Mouse (Mus musculus): ENCODE data around the gene Unc5c.

The Unc5c gene

DNA sequence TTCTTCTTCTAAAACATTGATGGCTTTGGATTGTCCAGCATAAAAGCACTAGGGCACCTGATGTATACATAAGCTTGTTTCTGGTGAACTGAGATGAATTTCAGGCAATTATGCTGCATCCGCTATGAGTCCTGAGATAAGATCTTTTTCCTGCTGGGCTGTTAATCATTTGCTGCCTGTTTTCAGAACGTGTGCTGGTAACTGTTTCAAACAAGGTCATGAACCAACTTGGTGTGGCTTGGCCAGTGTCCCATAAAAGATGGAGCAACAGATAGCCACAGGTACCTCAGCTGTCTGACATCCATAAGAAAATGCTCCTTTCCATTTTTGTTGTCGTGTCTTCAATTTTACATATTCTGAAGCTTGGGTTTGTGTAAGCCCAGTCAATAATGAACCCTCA is 314.2 kb downstream of the Unc5c start:
- CTCF ChIA-PET = no interaction called here
- POLR2A ChIA-PET = no interaction called here

- CTCF ChIA-PET = no interaction called here
Measured at GRCm38 (mm10) chr3:141782553-141782952, 317.5 kb downstream of the Unc5c start.

DNA sequence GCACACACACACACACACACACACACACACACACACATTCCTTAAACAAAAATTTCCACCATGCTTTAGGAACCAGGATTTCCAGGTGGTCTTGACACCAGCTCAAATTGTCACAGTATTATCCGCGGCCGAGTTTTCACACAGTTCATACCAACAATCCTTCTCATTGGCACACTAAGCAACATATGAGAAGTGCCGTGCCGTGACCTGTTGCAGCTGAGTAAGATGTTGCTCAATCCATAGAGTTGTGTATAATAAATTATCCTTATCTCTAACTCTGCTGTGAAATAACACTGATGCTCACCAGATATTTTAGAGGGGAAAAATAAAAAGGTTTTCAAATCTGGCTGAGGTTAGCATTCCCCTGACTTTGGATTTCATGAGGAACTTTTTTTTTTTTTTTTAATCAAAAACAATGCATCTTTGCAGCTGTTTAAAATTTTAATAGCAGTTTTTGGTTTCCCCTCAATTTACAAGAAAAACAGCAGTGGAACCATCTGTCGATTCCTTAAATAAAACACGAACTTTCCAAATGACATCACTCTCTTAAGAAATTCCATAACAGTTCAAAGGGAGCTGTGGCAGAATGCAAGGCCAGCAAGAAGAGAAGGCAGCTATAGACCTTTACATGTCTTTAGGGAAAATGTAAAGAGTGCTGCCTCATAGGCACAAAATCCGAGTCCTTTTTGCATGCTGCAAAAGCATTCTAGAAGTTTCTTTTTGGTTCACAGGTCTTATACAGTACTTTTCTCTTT is 326.2 kb downstream of the Unc5c start:
- ChIA-PET CTCF (interaction anchor here in 2 of 4 experiments (0.7 to 1.1 kb wide), 2 partner anchors 10 to 72 kb away, joined by 5 read pairs; no protein-coding TSS in a partner anchor), POLR2A (no interaction called here)

More at GRCm38 (mm10) chr3:141782553-141782952, 317.5 kb downstream of the Unc5c start:
- POLR2A ChIA-PET = no interaction called here

- ChIA-PET POLR2A (no interaction called here), CTCF (interaction anchor here in 1 of 4 experiments (1.1 kb wide), 1 partner anchor 9 kb away, joined by 5 read pairs; no protein-coding TSS in a partner anchor)
Measured at GRCm38 (mm10) chr3:141792106-141792505, 327.1 kb downstream of the Unc5c start.

- POLR2A ChIA-PET = interaction anchor here in 1 of 4 experiments (0.8 kb wide), 1 partner anchor 803 kb away, joined by 4 read pairs; no protein-coding TSS in a partner anchor
- CTCF ChIA-PET = interaction anchor here in 1 of 4 experiments (0.6 kb wide), 1 partner anchor 743 kb away, joined by 4 read pairs; no protein-coding TSS in a partner anchor
Measured at GRCm38 (mm10) chr3:141793755-141794154, 328.7 kb downstream of the Unc5c start.

DNA sequence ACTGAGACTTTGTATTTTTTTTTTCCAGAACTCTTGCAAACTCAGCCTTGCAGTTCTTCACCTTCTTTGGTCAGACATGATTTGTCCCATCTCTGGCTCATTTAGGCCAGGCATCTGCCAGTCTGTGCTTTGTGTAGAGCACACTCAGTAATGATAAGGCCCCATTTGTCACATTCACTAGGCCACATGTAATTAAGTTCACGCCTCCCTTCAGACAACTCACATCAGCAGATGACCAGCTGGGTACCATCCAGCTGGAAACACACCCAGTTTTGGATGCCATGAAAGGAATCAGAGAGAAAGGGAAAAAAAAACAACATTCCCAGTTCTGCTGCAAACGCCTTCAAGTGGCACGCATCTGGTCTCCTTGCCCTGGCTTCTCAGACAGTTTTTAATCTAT is 329.4 kb downstream of the Unc5c start:
- POLR2A ChIA-PET = interaction anchor here in 1 of 4 experiments (0.8 kb wide), 1 partner anchor 804 kb away, joined by 4 read pairs; no protein-coding TSS in a partner anchor
- CTCF ChIA-PET = interaction anchor here in 1 of 4 experiments (0.5 kb wide), 1 partner anchor 211 kb away, joined by 3 read pairs; no protein-coding TSS in a partner anchor

- POLR2A ChIA-PET = no interaction called here
Measured at GRCm38 (mm10) chr3:141797372-141797771, 332.4 kb downstream of the Unc5c start.

DNA sequence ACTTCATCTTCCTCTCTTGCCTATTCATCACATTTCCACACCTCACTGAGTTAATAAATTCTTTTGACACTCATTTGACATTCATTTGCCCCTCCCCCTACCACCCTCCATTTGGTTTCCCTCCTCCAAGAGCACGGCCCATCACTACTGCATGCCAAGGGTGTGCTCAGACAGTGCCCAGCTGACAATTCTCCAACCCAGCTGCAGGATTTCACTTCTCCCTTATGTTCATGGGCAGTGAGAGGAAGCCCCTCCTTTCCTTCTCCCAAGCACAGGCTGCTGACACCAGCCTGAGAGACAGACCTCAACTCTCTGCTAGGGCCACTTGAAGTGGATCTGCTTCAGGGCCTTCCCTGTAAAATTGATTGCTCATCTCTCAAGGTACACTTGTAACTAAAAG is 332.8 kb downstream of the Unc5c start:
- ChIA-PET CTCF (no interaction called here), POLR2A (no interaction called here)

More at GRCm38 (mm10) chr3:141797372-141797771, 332.4 kb downstream of the Unc5c start:
- CTCF ChIA-PET = no interaction called here

DNA sequence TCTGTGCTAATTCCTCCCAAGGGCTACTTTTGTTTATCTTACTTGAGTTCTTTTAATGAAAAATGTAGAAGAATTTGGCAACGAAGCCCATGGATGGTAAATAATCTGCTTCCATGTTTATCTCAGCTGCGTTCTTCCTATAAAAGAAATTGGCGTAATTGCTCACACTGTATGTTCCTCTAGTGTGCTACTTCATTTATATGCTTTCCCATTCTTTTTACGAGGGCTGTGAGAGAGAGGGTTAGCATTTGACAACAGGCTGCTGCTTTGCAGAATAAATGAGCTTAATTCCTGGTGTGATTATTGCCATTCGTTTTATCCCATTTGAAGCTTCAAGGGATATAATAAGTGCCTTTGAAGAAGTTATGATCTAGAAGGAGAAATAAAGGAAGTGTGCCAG is 339.1 kb downstream of the Unc5c start:
- CTCF ChIA-PET = no interaction called here
- POLR2A ChIA-PET = no interaction called here

- CTCF ChIA-PET = no interaction called here
- POLR2A ChIA-PET = no interaction called here
Measured at GRCm38 (mm10) chr3:141809581-141809980, 344.6 kb downstream of the Unc5c start.

GRCm38 (mm10) chr3:141810944-141811343 is 345.9 kb downstream of the Unc5c start:
- POLR2A ChIA-PET = interaction anchor here in 1 of 4 experiments (0.6 kb wide), 1 partner anchor 13 kb away, joined by 6 read pairs; no protein-coding TSS in a partner anchor
- CTCF ChIA-PET = interaction anchor here in 1 of 4 experiments (0.5 kb wide), 1 partner anchor 481 kb away, joined by 3 read pairs; no protein-coding TSS in a partner anchor

- CTCF ChIA-PET = no interaction called here
- POLR2A ChIA-PET = interaction anchor here in 2 of 4 experiments (0.6 kb wide), 2 partner anchors 13 to 1656 kb away, joined by 3 to 6 read pairs; no protein-coding TSS in a partner anchor
Measured at GRCm38 (mm10) chr3:141811348-141811747, 346.3 kb downstream of the Unc5c start.

GRCm38 (mm10) chr3:141814776-141815175 is 349.8 kb downstream of the Unc5c start:
- CTCF ChIA-PET = no interaction called here
- POLR2A ChIA-PET = no interaction called here

DNA sequence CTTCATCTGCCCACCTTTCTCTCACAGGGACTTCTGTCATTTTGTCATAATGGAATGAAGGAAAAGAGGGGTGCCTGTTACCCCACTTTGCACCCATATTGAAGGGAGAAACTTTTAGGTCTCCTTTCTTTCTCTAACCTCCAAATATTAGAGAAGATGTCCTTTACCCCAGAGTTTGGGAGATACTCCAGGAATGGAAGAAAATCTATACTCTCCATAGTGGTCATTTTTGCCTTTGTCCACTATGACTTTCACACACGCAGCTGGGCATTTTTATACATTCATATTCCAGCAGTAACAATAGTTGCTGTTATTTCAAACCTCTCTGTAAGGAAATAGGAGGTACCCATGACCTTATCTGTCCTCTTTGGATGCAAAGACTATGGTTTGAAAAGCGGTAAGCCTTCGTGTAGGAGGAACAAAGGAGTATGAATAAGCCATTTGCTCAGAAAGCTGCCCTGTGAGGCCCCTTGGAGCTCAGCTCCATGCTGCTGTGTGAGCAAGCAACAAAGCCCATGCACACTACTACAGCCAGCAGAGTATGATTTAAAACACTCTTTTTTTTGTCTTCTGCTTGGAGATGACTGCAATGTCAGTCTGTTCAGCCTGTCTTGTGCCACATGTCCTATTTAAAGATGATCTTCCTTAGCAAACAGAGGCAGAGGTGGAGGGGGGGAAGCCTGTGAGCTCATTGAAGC is 353.7 kb downstream of the Unc5c start:
- CTCF ChIA-PET = interaction anchor here in 1 of 4 experiments (0.6 kb wide), 1 partner anchor 656 kb away, joined by 3 read pairs; no protein-coding TSS in a partner anchor
- POLR2A ChIA-PET = interaction anchor here in 1 of 4 experiments (1.0 kb wide), 1 partner anchor 452 kb away, joined by 4 read pairs; no protein-coding TSS in a partner anchor

- CTCF ChIA-PET = interaction anchor here in 1 of 4 experiments (0.6 kb wide), 1 partner anchor 655 kb away, joined by 3 read pairs; no protein-coding TSS in a partner anchor
- POLR2A ChIA-PET = interaction anchor here in 1 of 4 experiments (1.0 kb wide), 1 partner anchor 453 kb away, joined by 4 read pairs; no protein-coding TSS in a partner anchor
Measured at GRCm38 (mm10) chr3:141819331-141819941, 354.4 kb downstream of the Unc5c start.

DNA sequence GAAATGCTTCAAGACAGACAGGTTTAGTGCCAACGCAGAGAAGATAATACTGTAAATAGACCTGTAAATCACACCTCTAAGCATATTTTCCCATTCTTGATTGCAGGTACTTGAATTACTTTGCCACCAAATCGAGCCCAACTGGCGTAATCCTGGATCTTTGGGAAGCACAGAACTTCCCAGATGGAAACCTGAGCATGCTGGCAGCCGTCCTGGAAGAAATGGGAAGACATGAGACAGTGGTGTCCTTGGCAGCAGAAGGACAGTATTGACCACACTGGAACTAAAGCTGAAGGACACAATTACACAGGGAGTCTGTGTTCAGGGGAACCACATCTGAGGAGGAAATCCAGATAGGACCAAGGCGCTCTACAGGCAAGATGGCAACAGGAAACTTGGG is 363.3 kb downstream of the Unc5c start:
- ChIA-PET CTCF (no interaction called here), POLR2A (no interaction called here)

DNA sequence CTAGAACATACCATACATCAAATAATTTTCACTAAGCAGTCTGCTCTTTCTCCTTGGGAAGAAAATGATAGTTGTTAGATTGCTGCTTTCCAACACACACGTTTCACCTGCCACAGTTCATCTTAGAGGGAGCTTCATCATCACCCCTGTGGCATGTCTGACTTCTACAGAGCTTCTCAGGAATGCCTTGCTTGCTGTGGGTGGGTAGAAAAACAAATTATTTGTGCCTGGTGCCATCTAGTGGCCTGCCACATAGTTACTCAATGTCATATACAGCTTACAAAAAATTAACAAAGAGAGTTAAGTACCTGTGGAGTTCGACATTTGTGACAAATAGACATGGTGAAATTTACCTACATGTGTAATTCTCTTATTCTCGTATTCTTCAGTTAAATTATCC is 366.1 kb downstream of the Unc5c start:
- CTCF ChIA-PET = interaction anchor here (0.5 to 1.1 kb wide), 9 partner anchors 44 to 1289 kb away, joined by 3 to 26 read pairs (median 5); no protein-coding TSS in a partner anchor
- POLR2A ChIA-PET = interaction anchor here in 2 of 4 experiments (0.6 to 0.9 kb wide), 2 partner anchors 210 to 248 kb away, joined by 3 to 4 read pairs; no protein-coding TSS in a partner anchor

GRCm38 (mm10) chr3:141838864-141839263 is 373.8 kb downstream of the Unc5c start:
- CTCF ChIA-PET = no interaction called here
- POLR2A ChIA-PET = no interaction called here

DNA sequence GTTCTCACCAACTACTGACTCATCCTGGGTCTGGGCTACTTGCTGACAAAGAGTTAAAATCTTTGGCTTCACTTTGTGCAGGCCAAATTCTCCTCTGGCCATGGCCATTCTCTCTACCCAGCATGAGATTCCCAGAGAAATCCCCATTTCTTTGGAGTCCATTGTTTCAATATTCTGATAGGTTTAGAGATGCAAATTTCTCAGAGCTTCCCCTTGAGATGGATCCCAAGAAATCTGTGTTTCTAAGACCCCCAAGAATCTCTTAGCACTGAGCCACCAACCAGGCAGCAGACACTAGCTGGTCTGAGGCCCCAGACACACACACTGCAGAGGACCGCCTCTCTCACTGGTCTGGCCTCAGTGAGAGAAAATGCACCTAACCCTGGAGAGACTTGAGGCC is 384.2 kb downstream of the Unc5c start:
- POLR2A ChIA-PET = interaction anchor here in 1 of 4 experiments (0.6 to 1.3 kb wide), 3 partner anchors 9 to 772 kb away, joined by 3 to 5 read pairs (median 4); no protein-coding TSS in a partner anchor

More for the DNA sequence above, 384.2 kb downstream of the Unc5c start:
- CTCF ChIA-PET = interaction anchor here in 2 of 4 experiments (0.8 to 1.3 kb wide), 2 partner anchors 14 to 480 kb away, joined by 3 to 12 read pairs; no protein-coding TSS in a partner anchor
